Mouse (Mus musculus) skeletal muscle tissue, adult 2 months (tissue): ENCODE results near the gene S100a2.

ENCODE experiments used
- DNase-seq: peaks from one replicate; pipeline ENCODE4 v3.0.0-alpha.2; 2012; ENCODE audit warnings: low read depth, low spot score

The S100a2 gene

DNA sequence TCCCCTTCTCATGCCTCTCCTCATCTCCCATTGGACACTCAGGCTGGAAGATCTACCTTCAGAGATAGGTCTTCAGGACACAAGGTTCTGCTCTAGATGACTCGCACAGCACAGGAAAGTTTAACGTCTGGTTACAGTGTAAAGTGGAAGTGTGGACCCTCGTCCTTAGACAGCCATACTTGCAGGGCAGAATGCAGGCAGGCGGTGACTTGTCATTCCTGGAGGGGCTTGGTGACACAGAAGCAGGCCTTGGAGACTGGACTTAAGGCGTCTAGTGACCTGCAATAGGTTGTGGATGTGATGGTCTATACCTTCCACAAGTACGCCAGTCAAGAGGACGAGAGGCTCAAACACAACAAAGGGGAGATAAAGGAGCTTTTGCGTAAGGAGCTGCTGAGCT, at the start of gene S100a2:
TSS of gene S100a2 (plus strand) at position 301 of the 400 bp plus-strand sequence.
- DNase-seq, result no peak

DNA sequence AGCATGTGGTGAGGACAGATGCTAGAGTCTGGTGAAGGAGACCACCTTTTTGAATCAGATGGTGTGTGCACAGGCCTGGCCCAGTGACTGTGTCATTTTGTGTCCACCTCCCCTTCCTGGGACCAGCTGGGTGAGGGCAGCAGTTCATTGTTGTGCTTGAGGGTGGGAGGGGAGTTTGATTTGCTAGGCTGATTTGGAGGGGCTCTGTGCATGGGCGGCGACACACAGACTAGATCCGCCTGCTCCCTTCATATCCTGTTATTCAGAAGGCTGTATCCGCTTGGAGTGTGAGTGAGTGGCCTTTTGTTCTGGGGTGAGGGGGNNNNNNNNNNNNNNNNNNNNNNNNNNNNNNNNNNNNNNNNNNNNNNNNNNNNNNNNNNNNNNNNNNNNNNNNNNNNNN, 49.1 kb upstream of the S100a2 start:
- DNase-seq, result no peak

DNA sequence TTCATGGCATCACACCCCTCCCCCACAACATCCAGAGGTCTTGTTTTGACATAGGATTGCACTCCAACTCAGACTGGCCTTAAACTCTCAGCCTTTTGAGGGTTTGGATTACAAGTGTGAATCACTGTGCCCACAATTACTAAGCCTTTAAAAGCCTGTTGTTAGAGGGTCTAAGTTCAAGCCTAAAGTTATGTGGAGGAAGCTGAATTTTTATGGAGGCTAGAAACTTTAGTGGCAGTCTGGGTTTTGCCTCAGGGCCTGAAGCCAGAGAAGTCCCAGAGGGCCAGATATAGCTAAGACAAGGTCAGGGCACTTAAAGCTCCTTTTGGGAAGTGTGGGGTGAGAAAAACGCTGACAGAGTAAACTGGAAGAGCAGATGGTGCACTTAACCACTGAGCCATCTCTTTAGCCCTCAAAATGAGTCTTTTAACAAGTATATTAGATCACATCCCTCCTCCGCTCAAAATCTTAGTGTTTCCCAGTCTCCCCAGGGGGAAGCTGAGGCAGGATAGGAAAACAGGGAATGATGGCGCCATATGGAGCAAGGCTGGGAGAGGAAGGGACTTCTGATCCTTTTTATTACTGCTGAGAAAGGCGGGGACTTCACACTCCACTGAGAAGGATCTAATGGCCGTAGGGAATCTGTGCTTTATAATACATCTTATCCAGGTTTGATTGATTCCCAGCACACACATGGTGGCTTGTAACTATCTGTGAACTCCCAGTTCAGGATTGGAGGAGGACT, 40.2 kb upstream of the S100a2 start:
- DNase-seq, result no peak

DNA sequence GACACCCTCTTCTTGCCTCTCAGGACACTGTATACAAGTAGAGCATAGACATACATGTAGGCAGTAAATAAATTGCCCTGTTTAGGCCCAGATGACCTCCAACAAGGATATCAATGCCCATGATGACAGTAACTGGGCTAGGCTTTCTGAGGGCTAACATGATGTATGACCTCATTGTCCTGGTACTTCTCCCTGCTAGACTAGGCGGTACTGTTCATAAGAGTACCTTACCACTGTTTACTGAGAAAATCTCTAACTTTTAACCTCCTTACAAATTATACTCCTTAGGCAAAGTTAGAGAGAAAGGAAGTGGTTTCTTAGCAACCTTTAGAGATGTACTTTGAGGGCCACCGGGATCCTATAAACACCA, 39.6 kb upstream of the S100a2 start:
- no peak for DNase-seq

DNA sequence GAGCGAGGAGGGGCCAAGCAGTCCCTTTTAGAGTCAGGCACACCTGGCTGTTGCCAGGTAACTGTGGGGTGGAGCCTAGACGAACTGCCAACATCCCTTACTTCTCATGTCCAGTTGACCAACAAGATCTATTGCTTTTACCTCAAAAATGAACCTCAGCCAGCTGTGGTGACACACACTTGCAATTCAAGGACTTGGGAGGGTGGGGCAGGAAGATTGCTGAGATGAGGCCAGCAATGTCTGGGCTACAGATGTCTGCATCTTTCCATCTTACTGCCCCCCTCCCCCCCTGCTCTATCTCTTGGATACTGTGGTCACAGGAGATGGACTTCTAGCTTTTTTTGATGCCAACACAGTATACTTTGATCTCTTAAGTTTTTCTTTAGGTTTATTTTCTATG, 37.8 kb upstream of the S100a2 start:
- no peak for DNase-seq

DNA sequence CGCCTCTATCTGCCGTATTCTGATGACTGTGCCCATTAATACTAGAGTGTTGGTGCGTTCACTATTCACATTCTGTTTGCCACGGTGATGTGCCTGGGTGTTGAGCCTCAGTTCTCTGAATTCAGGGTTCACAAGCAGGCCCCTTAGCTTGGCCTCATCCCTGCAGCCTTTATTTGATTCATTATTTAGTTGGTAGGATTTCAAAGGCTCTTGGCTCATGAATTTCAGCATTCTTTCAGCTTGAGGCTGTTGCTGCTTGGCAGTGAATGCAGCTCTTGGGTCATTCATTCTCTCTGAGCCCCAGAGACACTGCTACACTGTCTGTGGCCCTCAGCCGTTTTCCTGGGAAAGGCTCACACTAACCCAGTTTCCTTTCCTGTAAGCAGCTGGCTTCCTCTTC, 34.1 kb upstream of the S100a2 start:
- DNase-seq, result peak; percentile 56

DNA sequence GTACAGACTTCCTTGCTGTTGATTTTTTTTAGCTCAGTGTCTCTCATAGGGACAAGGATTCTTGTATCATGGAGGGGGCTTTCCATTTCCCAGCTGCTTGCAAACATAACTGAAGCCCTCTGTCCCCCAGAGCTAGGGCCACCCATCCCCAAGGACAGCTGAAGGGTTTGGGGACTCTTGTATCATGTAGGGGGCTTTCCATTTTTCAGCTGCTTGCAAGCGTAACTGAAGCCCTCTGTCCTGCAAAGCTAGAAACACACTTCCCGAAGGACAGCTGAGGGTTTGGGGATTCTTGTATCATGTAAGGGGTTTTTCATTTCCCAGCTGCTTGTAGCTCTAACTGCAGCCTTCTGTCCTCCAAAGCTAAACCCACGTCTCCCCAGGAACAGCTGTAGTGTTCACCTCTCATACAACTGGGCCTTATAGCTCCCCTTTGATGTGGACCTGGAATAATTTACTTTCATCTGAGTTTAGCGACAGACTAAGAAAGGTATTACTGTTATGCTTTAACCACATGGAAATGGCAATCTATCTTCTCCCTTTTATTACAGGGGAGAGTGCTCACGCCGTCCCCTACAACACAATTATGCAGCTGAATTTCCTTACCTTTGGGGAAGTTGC, 29.9 kb upstream of the S100a2 start, which contains the start of gene S100a3:
TSS of gene S100a3 (plus strand) at position 571 of the 621 bp plus-strand sequence.
- DNase-seq, result no peak

DNA sequence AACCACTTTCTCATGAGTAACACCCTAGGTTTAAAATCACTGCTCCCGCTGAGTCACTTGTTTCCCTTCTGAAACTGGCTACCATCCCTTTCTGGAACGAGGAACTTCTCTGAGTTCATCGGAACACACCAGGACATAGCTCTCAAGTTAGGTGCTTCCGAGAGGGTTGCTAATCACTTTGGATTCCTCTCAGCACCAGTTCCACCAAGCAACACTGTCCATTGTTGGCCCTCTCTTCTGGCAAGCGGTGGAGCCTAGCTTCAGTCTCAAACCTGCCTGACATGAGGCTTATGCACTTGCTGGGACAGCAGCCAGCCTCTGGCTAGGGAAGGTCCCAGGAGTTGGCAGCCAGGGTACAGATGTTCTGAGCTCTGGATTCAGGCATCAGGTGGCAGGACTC, 15.4 kb upstream of the S100a2 start:
- DNase-seq, result peak; percentile 68

DNA sequence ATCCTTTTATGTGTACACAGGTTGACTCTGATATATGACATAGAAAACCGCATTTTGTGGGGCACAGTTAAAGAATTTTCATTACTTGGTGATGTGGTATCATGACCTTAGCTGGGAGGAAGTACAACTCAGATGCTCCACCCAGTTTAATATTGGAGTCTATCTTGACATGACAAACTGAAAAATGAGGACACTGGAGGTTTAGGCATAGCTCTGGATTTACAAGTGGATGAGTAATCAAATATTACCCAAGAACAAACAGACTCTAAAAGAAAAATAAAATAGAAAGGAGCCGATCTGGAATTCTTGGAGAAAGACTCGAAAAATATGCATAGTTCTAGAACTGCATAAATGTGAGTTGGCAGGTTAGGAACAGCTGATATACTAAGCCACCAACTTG, 14.7 kb upstream of the S100a2 start:
- peak; percentile 28 for DNase-seq

DNA sequence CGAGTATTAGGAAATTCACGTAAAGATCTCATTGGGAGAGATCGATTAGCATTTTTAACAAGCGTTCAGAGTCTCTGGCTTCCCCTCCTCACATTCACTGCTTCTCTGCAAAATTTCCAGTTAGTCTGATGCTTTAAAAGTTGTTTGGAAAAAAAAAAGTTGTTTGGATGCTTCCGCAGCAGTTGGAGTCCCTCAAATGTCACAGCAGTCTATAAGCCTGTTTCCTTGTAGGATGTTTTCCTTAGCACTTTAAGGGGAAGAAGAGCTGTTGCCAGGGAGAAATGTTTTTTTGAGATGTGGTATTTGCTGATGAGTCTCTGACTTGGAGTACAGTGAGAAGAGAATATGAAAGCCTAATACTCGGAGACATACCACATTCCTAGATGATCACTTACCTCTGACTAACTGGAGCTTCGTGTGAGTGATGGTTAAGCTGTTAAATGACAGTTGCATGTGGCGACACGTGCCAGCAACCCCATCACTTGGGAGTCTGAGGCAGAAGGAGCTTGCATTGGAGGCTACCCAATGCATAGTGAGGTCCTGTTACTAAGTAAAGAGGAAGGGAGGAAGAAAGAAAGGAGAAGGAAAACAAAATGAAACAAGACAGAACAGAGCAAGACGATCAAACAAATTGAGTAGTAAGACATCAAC, 13.6 kb upstream of the S100a2 start:
- DNase-seq, result no peak

DNA sequence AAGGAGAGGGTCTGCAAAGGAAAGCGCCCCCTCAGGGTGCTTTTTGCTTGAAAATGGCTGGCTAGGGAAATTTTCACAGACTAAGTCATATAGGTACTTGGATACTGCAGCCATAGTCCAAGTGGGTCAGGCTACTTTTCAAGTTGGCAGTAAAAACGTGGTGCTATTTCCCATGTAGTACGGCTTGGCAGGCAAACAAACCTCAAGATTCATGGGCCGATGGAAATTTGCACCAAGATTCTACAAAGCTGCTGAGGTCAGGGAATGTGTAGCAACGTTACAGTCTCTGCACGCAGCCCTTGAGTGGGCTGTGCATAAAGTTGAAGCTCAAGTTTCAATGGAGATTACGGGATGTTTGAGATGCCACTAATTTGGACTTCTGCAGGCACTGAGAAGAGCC, 10.6 kb upstream of the S100a2 start:
- DNase-seq, result no peak

DNA sequence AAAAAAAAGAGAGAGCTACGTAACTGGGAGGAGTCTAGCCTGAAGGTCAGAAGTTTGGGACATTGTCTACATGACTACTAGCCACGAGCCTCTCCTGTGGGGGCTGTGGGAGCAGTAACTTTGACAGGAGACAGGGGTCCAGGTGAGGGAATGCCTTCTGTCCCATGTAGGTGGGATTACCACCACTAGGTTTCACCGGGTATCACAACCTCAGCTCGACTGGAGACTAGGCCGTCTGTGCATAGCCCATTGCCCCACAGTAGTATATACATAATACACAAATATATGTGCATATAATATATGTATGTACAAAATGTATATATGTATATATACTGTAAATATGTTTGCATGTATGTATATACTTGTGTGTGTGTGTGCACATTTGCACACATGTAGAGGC, 8.9 kb upstream of the S100a2 start:
- no peak for DNase-seq

DNA sequence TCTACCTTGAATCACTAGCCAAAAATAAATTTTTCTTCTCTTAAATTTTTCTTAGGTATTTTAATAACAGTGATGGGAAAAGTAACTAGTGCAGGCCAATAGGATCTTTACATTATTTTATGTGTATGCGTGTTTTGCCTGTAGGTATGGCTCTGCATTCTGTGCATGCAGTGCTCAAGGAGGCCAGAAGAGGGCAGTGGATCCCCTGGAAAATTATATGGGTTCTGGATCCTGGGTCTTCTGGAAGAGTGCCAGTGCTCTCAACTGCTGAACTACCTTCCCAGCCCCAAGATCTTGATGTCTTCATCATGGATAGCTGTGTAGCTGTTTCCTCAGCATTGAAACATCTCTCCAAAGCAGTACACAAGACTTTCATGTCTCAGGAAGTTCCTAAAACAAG, 7.9 kb upstream of the S100a2 start:
- no peak for DNase-seq

DNA sequence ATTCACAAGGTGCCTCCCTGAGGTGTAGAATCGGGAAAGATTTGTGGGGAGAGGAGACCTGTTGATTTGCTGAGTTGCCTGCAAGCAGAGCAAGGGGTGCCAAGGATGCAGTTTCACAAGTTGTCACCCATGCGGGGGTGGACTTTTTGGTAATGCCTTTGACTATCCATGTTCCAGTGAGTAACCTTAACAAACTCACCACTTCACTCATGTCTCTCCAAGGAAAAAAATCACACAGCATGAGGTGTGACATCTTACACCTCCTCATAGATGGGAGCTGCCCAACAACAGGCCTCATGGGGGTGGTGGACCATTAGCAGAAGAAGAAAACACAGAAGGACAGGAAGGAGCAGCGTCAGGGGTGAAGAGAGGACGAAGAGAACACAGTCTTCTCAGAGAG, 7.5 kb upstream of the S100a2 start:
- DNase-seq, result no peak

DNA sequence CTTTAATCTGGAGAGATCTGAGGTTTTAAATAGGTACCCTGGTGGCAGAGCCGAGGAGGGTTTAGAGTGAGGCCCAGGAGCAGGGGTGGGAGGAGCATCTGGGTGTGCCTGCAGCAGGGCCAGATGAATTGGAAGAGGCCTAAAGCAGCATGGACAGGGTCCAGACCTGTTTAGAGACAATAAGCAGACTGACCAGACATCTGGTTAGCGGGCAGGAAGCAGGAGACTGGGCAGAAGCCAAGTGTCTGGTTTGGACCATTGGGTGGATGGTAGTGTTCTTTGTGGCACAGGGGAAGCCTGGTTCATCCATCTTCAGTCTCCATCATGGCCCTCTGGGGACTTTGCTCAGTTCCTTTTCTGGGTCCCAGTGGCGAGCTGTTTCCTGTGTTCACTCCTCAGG, 6.2 kb upstream of the S100a2 start:
- no peak for DNase-seq

DNA sequence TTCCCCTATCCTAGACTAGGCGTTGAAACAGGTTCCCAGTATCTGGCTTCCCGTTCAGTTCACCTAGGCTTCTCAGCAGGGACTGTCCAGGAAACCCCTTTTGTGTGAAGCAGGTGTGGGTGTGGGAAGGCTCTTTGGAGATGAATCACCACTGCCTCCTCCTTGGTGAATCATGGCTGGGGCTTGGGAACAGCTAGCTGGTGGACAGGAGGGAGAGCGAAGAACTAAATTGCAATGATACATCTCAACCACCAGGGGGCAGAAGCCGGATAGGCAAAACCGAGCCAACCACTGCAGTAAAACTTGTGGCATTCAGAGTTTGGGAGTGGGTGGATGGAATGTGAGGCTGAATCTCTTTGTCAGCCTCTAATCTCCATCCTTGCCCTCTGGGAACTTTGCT, 4.5 kb upstream of the S100a2 start:
- DNase-seq, result peak; percentile 84

DNA sequence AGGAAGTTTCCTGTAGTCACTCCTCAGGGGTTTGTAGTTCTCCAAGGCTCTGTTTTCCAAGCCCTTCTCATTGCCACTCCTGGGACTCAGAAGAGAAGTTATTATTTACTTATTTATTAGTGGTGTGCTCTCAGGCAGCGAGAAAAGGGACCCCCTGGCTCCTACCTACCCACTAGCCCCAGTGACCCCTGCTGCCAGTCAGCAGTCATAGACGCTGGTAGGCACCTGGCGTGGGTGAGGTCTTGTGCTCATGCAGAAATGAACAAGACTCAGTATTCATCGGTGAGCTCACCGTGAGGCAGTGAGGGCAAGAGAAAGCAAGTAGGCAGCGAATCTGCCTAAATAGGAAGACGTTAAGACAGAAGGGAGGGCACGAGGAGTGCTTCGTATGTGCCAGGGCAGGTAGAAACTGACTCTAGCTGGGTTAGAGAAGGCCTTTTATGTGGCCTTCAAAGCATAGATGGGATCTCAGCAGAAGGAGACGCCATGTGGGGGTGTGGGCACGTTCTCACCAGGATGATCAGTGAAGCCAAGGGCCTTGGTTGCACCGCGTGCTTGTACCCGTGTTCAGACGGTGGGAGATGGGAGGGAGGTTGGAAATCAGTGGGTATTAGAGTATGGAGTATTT, 3.9 kb upstream of the S100a2 start:
- no peak for DNase-seq

DNA sequence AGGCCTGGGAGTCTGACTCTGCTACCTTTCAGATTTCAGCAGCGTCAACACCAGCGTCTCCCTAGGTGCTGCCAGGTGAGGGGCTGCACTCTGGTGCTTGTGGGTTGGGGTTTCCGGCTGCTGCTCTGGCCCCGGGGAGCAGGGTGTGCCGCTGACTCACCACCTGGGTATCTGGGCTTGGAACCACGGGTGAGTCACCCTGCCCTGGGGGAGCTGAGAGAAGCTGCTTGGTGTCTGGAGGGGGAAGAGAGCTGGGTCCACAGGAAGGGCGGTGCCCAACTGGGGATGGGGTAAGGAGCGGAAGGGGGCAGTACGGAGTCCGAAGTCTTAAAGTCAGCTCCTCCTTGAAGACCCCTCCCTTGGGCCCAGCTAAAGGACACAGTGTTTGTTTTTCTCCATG, 3.1 kb upstream of the S100a2 start:
- peak; percentile 88 for DNase-seq

DNA sequence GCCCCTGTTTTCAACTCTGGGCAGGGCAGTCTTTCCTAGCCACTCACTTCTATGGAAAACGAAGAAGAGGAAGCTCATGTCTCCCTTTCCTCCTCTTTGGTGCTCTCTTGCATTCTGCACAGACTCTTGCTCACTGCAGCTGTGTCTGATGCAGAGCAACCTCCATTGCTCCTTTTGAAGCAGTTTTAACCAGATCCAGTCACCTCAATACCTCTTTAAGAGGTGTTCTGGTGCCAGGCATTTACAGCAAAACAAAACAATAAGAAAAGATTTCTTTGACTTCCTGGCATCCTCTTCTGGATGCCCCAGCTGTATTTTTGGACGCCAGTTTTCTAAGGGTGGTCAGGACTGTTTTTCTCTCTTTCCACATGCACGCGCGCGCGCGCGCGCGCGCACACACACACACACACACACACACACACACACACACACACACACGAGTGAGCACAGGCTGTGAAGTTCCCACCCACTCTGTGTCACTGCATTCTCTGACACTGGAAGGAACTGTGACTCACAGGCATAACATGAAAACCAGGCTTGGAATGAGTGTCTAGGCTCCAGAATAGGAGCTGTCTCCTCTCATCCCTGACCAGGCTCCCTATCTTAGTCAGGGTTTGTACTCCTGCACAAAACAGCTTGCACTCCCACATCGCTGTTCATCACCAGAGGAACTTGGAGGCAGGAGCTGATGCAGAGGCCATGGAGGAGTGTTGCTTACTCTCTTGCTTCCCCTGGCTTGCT, 2.5 kb upstream of the S100a2 start:
- DNase-seq, result peak; percentile 70

DNA sequence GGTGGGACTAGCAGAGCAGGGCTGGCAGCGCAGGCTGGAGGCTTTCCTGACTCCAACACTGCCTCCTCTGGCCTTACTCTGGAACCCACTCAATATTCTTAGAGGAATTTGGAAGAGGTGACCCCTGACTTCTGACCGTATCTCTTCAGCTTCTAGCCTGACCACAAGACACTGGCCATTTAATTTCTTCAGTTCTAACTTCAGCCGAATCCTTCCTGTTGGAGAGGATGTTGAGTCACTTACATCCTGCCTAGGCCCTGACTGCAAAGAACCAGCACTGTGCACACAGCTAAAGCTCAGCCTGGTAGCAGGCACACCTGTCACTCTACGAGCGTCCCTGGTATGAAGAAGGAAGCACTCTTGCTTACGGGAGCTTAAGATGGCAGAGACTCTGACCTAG, 657 bp upstream of the S100a2 start:
- DNase-seq, result no peak

DNA sequence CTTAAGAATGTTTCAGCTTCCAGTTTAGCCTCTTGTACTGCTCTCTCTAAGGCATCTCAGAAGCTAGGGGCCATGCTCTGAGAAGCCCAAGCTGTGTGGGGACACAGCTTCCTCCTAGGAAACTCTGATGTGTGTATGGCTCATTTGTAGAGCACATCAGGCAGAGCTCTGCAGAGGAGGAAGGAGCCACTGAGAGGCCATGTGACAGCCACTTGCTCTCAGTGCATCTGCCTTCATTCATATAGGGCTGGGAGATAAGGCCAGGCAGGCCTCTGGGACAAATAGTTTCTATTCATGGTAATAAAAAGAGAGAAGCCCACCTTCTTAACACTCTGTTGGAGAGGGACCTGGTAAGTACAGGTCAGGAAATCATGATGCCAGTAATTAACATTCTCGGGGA, 4.4 kb downstream of the S100a2 start:
- no peak for DNase-seq

DNA sequence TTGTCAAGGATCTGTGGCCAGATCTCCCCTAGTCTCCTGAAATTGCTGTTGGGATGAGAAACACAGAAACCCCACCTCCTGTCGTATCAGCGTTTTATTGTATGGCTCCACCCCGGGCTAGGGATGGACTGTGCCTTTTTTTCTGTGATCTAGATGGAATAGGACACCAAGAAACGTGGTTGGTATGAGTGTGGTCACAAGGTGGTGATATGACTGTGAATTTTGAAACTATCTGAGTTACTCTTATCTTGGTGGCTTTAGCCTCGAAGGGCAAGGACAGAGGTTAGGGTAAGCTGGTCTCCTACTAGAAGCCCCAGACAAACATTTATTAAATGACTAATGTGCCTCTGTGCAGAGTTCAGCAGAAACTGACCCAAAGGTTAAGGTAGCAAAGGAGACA, 5.5 kb downstream of the S100a2 start:
- DNase-seq, result no peak
